Mouse (Mus musculus): ENCODE measurements around the gene Fastkd1.
"Not testable (repeated sequence)": the region's sequence is repeated elsewhere in the genome, so short reads cannot be mapped to it uniquely, and the experiment has no call there.

Gene Fastkd1

DNA sequence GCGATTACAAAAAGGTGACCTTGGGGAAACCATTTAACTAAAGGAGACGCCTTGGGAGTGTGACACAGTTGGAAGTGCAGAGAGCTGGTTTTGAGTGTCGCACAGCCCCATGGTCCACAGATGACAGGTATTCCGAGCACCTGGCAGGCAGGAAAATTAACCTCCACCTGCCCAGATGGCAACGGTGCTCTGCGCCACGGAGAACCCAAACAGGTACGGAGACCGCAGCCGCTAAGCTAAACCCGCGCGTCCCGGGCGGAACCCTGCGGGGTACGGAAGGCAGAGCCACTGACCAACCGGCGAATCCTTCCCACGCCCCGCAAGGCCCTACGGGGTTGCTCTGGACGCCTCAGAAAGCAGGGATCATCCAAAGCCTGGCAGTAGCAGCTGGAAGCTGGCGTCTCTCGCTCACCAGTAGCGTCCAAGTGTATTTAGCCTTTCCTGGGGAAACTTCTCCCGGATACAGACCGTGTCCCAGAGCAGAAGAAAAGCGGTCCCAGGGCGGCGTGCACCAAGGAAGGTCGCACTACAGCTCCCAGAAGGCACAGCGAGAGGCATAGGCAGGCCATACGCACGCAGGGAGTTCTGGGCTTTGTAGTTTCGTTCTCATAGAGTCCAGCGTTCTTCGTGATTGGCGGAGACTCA is at the start of gene Fastkd1:
Gene Fastkd1 (minus strand): TSS at position 536 of the 645 bp plus-strand sequence.
- DNase-seq: peak; percentile 86

DNA sequence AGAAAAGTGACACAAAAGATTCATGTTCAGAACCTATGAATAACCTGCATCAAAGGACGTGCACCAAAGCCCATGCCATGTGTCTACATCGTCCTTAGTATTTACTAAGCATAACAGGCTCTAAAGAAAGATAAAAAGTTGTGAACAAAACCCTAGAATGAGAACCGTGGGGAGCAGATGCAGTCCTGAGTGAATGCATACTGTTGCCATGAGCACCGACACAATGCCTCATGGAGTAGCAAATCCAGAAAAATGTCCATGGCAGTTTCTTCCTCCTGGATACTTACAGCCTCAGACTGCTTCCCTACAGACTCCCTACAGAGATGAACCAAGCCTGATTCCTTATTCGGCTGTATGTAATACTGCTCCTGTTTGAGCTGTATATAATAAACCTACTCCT is 47.7 kb upstream of the Fastkd1 start:
- no peak for DNase-seq

DNA sequence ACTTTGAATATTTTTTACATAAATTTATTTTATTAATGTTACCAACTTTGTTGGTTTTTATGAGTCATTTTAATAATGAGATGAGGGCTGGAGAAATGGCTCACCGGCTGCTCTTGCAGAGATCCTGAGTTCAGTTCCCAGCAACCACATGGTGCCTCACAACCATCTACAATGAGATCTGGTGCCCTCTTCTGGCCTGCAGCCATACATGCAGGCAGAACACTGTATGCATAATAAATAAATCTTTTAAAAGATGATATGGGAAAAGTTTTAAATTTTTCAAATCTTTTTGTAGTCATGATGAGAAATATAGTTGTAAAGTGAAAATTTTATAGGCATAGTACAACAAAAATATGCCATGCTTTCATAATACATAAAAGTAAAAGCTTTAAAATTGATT is 31.8 kb upstream of the Fastkd1 start:
- DNase-seq: no peak

DNA sequence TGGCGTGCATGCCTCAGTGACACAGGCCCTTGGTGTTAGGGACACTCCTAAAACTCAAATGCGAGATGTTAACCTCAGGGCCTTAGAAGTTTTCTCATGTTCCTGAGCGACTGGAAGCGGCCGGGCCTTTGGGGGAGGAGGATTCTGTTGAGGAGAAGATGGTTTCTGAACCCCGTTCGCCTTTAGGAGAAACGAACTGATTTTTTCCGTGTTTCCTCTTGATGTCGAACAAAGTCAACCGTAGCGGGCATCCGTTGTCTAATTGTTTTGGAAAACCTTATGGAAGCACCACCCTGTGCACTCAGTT is 10.2 kb upstream of the Fastkd1 start:
- DNase-seq: no peak

DNA sequence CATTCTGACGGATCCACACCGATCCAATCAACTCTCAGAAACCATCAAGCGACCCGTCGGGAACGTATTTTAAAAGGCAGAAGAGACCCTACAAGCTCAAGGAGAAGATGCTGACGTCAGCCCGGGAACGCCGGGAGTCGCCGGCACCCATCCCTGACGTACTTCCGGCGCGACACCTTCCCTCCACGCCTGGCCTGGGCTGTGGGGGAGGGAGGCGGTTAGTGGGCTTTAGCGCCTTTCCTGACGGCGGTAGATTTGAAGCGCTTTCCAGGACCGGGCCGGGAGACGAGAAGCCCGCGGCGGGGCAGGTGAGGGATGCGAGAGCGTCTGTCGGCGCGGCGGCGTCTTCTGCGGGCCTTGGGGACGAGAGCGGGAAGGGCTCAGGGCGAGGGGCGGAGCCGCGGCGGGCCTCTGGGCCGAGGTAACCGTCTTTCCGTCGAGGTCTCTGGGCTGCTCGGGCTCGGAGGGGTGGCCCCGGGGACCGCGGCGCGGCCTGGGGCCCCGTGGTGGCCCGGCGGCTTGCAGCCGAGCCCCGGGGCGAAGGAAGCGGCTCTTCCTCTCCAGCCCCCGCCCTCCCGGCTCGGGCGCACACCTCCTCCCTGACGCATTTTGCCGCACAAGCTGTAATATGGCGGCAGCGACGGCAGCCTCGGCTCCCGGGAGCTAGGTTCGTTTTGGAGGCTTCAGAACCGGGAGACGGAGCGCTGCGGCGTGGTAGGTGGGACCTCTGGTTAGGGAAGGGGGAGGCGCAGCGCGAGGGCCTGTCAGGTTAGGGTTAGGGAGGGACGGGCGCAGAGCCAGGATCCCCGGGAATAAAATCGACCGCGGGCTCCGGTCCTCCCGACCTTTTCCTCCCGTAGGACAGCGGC is 9.6 kb upstream of the Fastkd1 start:
- peak; percentile 91 for DNase-seq

DNA sequence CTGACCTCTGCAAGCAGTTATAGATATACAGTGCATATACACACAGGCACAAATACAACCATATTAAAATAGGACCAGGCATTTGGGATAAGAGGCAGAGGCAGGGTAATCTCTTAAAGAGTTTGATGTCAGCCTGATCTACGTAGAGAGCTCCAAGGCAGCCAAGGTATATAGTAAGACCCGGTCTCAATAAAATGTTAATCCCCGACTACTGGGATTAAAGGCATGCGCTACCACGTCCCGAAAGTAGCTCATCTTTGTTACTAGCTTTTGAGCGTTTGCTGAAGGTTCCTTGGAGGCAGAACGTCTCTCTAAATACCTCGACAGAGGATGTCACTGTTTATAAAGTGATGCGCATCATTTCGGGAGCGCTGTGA is 8.9 kb upstream of the Fastkd1 start, which contains the start of gene Ppig:
Gene Ppig (plus strand): TSS at position 273 of the 377 bp plus-strand sequence.
- no peak for DNase-seq

DNA sequence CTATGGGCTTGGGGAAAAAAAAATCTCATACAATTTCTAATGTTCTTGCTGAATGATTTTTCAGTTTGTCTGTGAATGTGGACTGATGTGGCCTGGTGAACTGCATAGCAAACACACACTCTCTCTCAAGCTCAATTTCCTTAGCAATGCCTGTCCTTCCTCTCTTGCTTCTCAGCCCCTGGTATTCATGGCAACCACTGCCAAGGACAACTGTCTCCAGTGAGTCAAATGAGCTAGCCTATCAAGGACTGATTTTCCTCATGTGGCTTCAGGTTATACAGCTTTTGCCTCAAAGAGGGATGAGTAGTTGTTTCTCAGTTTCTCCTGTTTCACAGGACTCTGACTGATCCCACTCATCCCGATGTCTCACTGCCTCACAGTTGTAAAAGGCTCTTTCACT is 5.8 kb upstream of the Fastkd1 start:
- DNase-seq: no peak

DNA sequence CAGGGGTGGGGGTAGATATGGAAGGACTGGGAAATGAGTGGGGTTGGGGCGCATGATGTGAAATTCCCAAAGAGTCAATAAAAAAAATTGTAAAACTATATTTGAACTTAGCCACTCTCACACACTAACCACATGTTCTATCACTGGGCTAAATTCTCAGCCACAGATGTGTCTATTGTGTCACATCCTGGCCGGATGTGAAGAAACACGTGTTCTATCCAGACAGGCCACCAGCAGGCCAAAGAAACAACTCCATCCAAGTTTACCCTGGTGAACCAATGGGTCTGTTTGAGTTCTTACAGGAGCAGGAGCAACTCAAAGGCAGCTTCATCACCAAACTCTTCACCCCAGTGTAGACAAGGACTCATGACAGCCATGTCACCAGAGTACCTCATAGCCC is 3.2 kb upstream of the Fastkd1 start:
- DNase-seq: no peak

DNA sequence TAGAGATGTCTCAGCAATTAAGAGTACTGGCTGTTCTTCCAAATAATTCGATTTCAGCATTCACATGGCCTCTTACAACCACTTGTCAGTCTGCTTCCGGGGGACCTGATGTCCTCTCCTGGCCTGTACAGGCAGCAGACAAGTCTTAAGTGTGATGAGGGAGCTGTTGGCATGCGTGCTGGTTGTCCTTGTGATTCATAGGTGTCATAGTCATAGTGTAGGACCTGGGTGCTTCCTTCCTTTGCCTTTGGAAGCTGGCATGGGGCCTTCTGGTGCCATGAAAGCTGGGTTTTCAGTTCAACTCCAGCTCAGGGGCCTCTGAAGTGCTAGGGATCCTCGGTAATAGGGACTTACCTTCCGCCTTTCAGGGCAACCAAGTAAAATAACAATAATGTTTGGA is 810 bp upstream of the Fastkd1 start:
- peak; percentile 50 for DNase-seq

DNA sequence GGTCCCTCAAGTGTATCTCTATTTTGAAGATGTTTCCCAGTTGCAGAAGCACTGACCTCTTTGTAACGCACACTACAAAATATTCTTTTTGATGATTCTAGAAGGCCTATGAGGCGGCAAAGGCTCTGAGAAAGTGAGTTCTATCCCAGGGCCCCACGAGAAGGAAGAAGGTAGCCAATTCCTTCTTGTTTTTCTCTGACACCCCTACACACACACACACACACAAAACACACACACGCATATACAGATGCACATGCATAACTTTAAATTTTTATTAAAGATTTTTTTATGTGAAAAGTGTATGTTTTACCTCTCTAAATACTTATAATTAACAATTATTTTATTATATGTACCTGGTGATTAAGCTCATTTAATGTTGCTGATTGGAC is 304 bp upstream of the Fastkd1 start:
- no peak for DNase-seq

DNA sequence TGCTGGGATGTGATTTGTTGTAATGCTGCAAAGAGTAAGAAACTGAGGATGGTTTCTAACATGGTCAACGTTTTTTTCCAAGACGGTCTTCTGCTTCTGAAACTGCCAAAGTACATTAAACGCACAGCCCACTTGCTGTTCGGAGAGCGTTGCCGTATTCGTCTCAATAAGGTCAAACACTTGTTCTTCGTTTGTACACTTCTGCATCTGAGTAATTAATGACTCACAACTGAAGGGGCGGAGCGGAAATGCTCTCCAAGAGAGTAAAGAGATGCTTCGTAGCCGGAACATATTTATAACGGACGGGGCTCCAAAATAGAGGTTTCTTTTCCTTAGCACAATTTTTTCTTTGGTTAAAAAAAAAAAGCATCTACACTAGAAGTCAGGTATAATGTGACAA is 1.1 kb downstream of the Fastkd1 start:
- no peak for DNase-seq

DNA sequence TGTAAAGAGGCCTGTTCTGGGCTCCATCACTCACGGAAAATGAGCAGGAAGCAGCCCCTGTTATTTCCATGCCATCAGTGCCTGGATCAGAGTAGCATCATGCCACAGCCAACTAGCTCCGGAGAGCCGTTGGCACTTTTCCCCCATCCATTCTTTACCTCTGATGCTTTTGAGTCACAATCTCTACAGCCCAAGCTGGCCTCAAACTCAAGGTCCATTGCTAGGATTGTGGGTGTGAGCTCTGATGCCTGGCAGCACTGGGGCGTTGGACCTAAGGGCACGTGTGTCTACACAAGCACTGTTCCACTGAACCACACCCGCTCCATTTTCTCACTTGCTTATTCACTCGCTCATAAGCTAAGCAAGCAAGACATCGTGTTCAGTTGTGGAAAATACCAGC is 12.9 kb downstream of the Fastkd1 start:
- DNase-seq: no peak

DNA sequence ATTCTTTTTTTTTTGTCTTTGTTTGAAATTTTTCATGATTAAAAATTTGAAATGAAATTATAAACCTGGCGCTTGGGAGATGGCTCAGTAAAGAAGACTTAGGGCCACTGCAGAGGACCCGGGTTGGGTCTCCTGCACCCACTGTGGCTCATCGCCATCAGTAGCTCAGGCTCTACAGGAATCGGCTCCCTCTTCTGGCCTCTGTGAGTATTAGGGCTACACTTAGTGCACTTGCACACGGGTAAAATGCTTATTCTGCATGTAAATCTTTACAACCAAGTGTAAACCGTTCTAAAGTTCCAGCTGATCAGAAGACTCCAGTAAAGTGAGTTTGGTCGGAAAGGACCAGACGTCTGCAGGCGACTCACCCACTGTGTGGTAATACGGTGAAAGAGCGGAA is 19.8 kb downstream of the Fastkd1 start:
- DNase-seq: no peak

DNA sequence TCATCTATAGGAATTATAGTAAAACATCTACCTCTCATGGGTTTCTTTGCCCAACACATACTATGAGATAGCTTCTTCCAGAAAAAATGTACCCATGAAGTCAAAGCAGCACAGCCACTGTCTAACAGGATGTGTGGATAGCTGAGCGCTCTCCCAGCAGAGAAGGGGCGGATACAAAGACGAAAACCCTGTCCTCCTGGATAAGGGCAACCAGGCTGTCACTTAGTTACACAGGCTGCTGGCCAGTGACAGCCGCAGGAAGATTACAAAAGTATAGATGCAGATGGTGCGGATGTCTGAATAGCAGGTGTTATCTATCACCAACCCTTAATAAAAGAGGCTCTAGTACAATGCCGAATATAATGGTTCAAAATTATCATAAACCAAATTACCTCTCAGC is 22.5 kb downstream of the Fastkd1 start:
- no peak for DNase-seq

DNA sequence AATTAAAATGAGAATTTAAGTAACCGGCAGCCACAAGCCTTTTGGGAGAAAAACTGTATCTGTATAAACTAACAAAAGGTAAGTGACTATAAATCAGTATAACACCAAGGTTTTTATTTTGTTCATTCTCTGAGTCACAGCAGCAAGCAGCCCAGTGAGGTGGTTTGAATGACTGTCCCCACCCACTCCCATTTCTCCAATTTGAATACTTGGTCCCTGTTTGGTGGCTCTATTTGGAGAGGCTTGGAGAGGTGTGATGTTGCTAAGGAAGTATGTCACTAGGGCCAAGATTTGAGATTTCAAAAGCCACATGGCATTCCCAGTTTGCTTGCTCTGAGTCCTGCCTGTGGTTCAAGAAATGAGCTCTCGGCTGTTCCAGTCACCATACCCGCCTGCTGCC is 23.1 kb downstream of the Fastkd1 start:
- DNase-seq: no peak

DNA sequence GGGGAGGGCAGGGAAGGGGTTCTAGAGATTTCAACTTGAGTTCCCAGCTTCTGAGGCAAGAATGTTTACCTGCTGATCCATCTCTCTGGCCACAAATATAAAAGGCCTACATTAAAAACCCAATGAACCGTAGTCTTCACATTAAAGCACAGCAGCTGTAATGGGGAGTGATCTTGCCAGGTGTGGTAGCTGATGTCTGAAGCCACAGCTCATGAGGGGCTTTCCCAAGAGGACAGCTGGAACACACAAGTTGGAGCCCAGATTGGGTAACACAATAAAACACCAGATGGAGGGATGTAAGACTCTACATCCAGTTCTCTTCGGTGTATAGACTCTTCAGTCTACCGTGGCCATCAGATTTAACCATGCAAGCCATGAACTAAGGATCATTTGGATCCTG is 28.8 kb downstream of the Fastkd1 start:
- DNase-seq: no peak

DNA sequence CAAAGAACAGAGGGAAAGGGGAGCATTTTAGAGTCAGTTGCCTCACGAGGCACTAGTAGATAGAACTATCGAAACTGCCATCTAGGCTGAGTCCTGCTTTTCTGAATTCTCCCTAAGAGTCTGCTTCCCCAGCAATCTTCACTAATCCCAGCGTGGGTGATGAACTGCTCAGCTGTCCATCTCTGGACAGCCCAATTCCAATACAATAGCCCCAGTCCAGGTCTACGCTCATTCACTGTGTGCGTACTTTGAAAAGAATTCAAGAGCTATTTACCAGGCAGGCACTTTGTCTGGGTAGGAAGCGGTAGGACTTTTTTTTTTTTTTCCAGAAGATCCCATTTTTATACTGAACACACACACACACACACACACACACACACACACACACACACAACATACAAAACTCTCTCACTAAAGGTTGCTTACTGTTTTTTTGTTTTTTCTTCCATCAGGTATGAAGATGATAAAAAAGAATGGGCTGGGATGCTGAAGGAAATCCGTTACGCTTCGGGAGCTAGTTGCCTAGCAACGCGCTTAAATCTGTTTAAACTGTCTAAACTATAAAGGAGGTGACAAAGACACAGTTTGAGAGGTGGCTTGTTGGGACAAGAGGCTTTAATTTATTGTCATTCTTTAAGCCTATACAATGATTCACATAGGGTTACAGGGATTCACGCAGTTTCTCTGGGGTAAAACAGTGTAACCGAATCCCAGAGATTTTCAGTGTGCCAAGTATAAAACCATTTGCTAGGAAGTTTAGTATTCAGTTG is 30.1 kb downstream of the Fastkd1 start:
- DNase-seq: no peak

DNA sequence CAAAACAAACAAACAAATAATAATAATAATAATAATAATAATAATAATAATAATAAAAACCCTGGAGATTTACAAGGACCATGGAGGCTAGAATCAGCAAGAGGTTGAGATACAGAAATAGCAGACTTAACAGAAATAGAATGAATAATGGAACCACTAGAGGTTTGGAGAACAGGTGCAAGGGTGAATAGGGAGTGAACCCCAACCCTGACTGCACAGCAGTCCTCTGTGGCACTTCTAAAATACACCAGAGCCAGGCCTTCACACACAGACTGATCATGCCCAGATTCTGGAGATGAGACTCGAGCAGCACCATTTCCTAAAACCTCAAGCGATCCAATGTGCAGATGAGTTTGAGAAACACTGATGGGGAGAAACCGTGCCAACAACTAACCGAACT is 31.4 kb downstream of the Fastkd1 start:
- no peak for DNase-seq

DNA sequence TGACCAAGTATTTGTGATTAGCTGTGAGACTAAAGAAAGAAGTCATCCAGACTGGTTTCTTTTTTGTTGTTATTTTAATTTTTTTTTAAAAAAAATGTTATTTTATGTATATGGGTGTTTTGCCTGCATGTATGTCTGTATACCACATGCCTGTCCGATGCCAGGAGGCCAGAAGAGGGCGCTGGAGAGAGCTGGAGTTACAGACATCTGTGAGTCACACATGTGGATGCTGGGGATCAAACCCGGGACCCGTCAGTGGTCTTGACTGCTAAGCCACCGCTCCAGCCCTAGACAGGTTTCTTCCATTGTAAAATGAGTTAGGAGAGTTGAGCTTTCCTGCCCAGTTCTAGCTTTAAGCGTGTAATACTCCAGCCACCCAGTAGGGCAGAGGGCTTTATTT is 33.3 kb downstream of the Fastkd1 start:
- no peak for DNase-seq

DNA sequence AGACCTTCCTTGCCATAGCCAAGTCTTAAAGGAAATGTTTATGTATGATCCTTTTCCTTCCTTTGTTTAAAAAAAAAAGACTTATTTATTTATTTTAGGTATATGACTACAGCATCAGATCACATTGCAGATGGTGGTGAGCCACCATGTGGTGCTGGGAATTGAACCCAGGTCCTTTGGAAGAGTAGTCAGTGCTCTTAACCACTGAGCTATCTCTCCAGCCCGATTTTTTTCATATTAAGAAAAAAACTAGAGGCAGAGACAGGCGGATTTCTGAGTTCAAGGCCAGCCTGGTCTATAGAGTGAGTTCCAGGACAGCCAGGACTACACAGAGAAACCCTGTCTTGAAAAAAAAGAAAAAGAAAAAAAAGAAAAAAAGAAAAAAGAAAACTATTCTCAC is 36.1 kb downstream of the Fastkd1 start:
- DNase-seq: not testable (repeated sequence)

DNA sequence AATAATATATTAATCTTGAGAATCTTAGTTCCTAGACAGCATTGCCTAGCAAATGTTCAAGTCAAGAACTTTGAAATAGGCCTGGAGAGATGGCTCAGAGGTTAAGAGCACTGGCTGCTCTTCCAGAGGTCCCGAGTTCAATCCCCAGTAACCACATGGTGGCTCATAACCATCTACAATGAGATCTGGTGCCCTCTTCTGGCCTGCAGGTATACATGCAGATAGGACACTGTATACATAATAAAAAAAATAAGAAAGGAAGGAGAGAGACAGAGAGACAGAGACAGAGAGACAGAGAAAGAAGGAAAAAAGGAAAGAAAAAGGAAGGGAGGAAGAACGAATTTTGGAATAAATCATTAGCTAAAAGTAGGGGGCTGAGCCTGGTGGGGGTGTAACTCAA is 36.6 kb downstream of the Fastkd1 start:
- no peak for DNase-seq

DNA sequence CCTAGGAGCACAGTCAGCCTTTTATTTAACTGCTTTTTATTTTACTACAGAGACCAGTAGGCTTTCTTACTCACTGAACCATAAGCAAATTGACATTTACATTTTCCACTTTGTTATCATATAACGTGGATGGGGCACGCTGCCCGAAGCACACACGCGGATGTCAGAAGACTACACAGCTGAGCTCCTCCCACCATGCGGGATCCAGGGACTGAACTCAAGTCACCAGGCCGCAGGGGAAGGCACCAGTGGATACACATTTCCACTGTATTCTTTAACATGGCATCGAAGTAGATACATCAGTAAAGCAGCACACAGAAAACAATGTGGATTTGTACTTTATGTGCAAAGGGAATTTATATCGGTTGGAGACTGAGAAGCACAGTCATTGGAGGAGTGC is 38.0 kb downstream of the Fastkd1 start:
- no peak for DNase-seq

DNA sequence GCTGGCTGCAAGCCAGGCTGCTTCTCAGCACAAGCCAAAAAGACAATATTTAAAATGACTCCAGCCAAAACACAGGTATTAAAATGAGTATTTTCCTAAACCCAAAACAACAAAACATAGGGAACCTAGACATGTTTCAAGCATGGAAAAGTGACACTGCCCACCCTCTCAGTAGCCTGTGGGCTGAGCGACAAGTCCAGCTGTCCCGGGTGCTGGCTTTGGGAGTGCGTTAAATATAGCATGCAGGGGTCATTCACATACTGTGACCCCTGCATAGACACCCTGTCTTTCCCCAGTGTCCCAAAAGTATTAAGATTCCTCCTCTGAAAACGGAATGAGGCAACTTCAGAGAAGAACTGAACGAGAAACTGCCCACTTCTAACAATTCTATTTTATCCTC is 39.6 kb downstream of the Fastkd1 start:
- DNase-seq: no peak

DNA sequence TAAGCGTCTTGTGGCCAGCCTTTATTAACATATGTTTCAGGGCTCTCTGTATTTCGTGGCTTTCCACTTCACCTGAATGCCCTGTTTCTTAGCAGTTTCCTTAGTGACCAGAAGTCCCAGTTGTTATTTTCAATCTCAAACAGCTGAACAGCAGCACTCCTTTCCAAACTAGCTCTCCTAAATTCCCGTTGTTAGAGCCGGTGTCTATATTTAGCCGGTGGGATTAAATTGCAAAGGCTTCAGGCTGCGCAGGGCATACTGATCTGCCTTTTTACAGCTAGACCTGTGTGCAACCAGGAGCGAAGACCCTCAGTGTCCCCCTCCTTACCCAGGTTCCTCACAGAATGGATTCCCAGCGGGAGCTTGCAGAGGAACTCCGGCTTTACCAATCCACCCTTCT is 43.5 kb downstream of the Fastkd1 start, which contains the start of gene Klhl41:
Gene Klhl41 (plus strand): TSS at position 268 of the 400 bp plus-strand sequence.
- no peak for DNase-seq
